Mouse (Mus musculus): ENCODE results near the gene Iqcf4. TPM values are rescaled to one million over a fixed set of nuclear protein-coding genes. Genes with fewer than 3 reads are reported as not detected.
"Not testable (repeated sequence)": the region's sequence is repeated elsewhere in the genome, so short reads cannot be mapped to it uniquely, and the experiment has no call there.

The Iqcf4 gene
- not detected for total RNA-seq (2021)

DNA sequence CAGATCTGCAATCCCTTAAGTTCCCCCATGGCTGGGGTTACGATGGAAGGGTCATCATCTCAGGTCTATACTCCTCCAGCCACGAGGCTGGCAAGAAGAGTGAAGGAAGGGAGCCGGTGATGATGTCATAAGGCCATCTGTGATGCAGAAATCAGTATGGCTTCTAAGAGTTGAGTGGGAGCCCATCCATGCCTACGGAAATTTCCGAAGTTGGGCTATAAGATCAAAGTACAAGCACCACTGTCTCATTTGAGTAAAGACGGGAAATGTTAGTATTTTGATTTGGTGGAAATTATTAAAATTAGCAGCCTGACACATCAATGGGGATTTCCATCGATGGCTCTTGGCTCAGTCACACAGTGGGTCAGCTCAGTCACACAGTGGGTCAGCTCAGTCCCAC lies at the start of gene Iqcf4:
Gene Iqcf4, minus strand, starts transcription at position 101 of the 400 bp plus-strand sequence.
- no peak for DNase-seq
- intact Hi-C loops (cut with DNase I): no loop called here

DNA sequence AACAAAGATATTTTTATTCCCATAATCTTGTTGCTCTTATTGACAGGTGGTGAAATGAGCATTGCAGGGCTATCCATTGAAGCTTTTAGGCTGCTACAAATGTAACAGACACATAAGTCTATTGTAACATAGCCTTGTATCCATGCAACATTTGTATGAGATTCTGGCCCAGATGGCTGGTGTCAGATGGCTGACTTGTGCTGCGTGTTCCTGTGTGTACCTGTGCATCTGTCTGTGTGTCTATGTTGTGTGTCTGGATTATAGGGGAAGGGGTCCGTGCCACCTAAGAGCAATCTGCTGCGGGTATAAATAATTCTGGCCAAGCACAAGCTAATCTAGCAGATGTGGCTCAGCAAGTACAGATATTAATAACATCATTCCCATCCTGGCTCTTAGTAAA lies 46.7 kb upstream of the Iqcf4 start:
- intact Hi-C loops (cut with DNase I): no loop called here

DNA sequence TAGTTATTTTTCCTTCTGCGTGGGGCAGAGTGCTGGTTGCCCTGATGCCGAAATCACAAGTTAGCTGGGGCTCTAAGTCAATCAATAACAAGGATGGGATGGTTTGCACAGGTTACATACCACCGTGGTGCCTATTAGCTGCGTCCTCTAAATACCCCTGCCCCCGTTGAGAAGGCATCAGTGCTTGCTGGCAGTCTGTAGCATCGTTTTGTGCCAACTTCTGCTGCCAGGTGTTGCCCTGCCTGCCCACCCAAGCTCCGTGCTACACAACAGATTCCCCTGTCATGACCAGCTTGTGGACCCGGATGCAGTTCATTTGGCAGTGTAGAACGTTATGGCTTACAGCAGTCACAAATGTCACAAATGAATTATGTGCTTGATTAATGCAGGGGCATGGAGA lies 45.5 kb upstream of the Iqcf4 start:
- intact Hi-C loops (cut with DNase I): no loop called here
- no peak for DNase-seq

More for the DNA sequence above, 46.7 kb upstream of the Iqcf4 start:
- DNase-seq: no peak

DNA sequence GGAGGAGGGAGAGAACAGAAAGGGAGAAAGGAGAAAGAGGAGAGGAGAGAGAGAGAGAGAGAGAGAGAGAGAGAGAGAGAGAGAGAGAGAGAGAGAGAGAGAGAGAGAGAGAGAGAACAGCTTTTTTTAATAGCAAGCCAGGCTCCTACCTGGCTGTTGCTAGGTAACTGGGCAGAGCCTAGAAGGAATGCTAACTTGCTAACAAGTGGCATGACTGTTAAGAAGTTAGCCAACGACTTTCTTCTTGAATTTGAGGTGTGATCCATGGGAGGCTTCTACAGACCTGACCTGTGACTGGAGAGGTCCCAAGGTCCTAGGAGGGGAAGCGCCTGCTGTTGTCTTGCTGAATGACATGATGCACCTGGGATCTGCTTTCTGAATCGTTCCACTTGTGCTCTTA lies 43.8 kb upstream of the Iqcf4 start:
- intact Hi-C loops (cut with DNase I): no loop called here
- no peak for DNase-seq

DNA sequence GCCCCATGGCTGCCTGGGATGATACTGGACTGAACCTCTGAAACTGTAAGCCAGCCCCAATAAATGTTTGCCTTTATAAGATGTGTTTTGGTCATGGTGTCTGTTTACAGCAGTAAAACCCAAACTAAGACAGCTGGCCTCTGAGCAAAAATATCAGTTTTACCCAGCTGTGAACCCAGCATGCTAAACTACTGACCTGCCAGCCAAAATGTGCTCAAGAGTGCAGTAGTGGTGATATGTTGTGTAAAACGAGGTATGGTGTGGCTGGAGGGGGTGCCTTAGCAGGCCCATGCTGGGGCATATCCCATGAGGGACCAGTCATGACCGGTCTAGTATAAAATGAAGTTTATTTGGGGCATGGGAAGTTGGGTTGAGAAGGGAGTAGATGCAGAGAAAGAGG lies 43.2 kb upstream of the Iqcf4 start:
- intact Hi-C loops (cut with DNase I): no loop called here
- DNase-seq: no peak

DNA sequence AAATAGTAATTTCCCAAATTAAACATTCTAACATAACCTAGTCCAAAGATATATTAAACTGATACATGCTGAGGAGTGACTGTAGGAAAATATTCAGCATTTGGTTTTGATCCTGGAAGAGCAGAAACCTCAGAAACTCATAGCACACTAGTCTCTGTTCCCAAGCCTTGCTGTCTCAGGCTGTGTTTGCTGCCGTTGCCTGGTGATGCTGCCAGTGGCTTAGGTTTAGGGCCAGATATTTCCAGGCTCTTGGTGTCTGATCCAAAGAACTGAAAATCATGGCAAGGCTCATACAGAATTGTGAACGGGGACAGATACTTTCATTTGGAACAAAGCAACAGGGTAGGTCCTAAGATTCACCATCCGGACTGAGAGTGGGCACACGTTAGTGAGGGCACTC lies 39.9 kb upstream of the Iqcf4 start:
- no peak for DNase-seq
- intact Hi-C loops (cut with DNase I): no loop called here

DNA sequence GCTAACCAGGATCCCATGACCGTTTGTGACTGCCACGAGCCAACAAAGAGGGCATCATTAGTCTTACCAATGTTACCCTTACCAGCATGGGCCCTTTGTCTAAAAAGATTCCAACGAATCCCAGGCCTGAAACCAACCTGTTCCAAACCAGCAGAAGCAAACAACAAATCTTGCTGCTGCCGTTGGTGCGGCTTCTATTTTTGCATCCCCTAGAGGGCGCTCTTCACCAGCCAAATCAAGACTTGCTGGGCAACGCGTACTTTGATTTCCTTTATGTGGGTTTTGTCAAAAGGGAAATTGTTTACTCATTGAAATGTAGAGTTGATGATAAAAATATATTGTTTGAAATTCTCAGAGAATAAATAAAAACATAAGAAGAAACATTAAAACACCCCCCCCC lies 29.8 kb upstream of the Iqcf4 start:
- peak; percentile 31 to 45 for DNase-seq
- intact Hi-C loops (cut with DNase I): loop anchor here (2.0 kb wide), 1 partner anchor 218 kb away; no protein-coding TSS in a partner anchor

DNA sequence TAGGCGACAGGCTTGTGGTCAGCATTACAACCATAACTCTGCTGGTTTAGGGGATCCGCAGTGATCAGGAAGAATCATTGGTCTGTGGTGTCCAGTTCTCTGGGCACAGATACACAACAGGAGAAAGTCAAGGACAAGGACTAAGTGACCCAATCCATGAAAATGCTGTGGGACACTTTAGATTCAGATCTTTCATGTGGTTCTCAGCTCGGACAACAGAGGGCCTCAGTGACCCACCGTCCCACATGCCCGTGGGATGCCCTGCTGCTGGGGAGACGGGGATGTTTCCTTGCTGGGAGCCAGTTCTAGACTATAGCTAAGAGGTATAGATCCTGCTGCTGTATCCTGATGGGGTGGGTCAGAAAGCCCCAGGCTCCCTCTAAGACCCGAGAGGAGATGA lies 27.7 kb upstream of the Iqcf4 start:
- intact Hi-C loops (cut with DNase I): no loop called here

DNA sequence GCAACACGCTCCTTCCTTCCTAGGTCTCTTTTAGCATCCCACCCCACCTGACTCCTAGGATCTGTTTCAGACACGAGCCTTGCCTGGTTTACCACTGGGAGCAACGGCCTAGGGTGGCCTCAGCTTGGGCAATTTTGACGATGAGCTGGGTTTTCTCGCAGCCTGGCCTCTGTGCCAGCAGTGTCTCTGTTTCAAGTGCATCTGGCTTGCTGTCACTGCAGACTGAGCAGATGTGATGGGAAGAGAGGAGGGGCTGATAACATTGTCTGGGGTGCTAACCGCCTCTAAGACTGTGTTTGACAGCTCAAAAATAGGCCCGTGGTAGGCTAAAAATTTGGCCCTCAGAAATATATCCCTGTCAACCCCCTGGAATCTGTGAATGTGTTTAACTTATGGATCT lies 25.0 kb upstream of the Iqcf4 start:
- DNase-seq: no peak
- intact Hi-C loops (cut with DNase I): no loop called here

More for the DNA sequence above, 27.7 kb upstream of the Iqcf4 start:
- DNase-seq: no peak

DNA sequence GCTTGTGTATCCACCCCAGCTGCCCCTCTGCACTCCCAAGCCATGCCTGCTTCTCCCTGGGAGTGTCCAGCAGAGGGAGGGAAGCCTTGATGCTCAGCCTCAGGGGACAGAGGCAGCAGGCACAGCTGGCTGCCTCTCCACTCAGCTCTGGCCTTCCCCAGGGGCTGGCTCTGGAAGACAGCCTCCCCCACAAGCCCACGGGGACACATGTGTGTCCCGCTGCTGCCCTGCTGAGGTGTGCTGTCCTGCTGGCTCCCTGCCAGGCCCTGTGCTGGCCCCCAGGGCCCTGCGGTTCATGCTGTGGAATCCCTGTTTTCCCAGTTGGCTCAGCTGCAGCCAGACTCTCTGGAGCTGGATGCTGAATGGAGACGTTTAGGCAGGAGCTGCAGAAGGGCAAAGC lies 24.6 kb upstream of the Iqcf4 start:
- DNase-seq; intact Hi-C loops (cut with DNase I): not testable (repeated sequence)

DNA sequence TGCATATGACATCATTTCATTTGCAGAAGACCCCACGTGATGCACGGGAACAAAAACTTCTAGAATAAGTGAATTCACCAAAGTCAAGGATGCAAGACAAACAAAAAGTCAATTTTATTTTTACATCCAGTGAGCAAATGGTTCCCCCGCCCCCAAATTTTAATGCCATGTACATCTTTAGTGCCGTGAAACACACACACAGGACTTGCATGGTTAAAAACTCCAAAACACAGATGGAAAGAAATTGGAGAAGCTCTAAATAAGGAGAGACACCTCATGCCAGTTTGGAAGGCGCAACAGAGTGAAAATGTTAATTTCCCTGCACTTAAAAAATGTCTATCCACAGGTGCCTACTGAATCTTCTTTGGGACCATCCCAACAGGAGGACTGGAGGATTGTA lies 21.4 kb upstream of the Iqcf4 start:
- DNase-seq: no peak
- intact Hi-C loops (cut with DNase I): no loop called here

DNA sequence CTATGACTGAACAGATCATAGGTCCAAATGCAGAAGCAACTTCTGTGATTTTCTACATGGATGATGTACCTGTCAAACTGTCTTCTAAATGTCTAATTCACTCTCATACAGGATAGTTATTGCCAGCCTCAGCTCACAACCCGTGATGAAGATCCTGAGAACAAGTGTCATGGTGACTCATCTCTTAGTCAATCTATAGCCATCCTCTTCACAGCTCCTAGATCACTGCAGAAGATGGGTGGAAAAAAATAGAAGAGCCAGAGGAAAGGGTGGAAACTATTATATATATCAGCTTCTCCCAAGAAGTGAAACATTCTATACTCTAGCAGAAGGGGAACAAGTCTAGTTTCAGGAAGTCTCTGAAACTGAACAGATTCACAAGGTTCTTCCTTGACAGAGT lies 11.8 kb upstream of the Iqcf4 start:
- intact Hi-C loops (cut with DNase I): no loop called here
- DNase-seq: no peak

DNA sequence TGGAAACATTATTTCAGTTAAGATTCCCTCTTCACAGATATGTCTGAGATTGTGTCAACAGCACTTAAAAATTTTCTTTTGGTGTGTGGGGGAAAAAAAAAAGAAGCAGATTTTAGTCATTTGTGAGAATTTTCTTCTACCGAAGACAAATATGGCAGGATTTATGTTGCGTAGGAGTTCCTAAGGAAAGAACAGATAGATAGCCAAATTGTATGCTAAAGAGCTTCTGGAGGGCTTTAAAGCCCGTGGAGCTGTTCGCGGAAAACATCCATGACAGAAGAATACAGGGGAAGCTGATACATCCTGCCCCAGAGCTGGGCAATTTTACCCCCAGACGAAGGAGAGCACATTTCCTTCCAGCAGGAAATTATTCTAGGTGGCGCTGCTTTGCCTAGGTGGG lies 9.2 kb upstream of the Iqcf4 start:
- intact Hi-C loops (cut with DNase I): no loop called here
- no peak for DNase-seq

DNA sequence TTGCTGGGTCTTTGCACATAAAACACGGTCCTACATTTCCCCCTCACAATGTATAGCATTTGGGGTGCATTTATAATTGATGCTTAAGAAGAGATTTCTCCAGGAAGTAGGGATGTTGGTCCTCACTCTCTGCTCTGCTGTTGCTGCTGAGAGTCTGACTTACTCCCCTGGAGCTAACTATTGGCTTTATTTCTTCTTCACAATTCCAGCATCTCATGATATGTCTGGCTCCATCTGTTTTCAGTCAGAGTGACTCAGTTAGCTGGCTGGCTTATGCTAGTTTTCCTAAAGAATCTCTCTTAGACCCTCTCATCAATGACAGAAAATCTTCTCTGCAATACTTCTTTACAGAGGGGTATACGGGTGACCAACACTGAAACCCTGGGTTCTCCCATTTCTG lies 5.3 kb upstream of the Iqcf4 start:
- no peak for DNase-seq
- intact Hi-C loops (cut with DNase I): no loop called here

DNA sequence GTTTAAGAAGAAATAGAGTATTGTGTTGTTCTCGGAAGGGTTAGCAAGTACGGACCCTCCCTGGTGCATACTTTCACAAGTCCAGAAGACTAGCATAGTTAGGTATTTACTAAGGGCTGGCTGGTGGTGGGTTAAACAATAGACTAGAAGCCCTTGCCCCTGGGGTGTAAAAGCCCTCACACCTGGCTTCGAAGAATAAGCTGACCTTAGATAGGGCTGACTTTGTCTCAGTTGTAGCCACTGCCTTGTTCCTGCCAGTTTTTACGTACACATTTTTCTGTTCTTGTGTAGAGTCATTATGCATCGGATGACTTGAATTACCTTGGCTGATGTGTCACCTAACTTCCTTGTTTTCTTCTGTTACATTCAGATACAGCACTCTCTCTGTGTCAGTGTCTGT lies 2.6 kb upstream of the Iqcf4 start:
- no peak for DNase-seq
- intact Hi-C loops (cut with DNase I): no loop called here

DNA sequence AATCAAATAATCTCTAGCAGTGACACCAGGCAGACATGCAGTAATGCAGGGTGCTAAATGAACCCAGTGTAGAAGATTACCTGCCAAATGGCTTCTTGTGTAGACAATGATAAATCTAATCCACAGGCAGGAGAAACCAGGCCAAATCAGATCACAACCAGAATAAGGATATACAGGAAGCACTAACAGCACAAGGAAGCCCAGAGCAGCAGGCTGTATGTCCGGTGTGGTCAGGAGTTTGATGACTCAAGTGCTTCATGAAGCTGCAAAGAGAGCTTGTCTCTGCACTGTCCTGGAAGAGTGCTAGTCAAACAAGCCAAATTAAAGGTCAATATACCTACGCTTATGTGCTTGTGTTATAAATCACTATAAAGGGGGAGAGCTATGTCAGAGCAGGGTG lies 1.4 kb upstream of the Iqcf4 start:
- no peak for DNase-seq
- intact Hi-C loops (cut with DNase I): no loop called here

DNA sequence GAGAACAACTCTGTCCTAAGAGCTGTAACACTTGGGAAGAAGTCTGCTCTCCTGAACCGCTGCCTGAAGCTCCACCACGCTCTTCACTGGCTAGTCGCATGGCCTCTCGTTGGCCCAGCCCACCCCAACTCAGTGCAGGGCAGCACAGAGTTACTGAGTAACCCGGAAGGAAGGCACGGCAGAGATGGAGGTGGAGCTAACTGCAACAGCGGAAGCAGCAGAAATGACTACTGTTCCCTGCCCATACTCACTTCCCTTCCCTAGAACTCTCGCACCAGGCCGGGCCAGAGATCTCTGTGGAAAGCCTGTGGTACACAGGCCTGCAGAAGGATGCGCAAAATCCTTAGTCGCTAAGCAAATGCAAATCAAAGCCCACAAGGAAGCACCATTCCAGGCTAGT lies 4.4 kb downstream of the Iqcf4 start:
- intact Hi-C loops (cut with DNase I): no loop called here
- DNase-seq: peak in 1 of 2 experiments; percentile 6

DNA sequence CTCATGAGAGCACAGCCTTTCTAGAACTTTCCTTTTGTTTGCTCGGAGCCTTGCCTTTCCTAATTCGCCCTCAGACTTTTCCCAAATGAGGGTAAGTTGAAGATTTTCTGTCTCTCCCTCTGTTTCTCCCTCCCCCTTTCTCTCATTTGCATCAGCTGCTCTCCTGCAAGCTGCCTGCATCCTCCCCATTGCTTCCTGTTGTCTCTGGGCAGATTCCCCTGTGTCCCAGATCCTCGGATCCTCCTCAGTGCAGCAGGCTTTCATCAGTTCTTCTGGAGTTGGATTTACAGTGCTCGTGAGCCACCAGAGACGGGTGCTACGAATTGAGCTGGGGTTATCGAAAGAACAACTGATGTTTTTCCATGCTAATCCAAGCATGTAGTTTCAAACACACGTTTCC lies 6.8 kb downstream of the Iqcf4 start:
- DNase-seq: no peak
- intact Hi-C loops (cut with DNase I): no loop called here

DNA sequence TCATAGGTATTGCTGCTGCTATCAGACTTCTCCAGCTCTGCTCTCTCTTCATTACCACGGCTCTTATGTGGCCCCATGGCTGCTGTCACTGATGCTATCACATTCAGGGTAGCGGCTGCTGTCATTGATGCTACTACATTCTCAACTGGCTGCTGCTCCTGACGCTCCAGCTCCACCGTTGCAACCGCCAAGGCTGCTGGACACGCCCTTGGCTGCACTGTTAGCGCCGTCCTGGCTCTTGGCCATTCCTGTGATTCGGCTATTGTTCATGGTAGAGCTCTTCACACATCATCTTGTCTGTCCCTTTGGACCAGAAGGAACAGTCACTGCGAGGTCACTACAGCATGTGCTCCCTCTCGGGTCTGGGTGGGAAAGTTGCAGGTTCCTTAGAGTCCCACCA lies 8.5 kb downstream of the Iqcf4 start:
- intact Hi-C loops (cut with DNase I): no loop called here
- DNase-seq: no peak

DNA sequence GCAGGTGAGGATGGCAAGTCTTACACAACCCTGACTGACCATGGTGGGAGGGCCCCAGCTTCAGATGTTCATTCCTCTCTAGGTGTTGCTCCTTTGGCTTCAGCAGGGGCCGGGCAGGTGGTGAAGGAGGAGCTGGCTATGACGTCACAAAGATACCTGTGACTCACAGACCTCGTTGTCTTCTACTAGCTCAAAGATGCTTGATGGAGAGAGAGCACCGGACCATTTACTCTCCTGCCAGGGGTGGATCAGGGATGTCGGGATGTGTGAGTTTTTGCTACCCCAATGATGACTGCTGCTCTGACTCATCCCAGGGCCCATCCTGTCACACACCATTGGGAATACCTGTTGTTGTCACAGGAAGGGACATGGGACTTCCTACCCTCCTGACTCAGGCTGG lies 9.3 kb downstream of the Iqcf4 start, which contains the start of gene Iqcf3:
Gene Iqcf3, minus strand, starts transcription at position 101 of the 400 bp plus-strand sequence.
- no peak for DNase-seq
- intact Hi-C loops (cut with DNase I): no loop called here

DNA sequence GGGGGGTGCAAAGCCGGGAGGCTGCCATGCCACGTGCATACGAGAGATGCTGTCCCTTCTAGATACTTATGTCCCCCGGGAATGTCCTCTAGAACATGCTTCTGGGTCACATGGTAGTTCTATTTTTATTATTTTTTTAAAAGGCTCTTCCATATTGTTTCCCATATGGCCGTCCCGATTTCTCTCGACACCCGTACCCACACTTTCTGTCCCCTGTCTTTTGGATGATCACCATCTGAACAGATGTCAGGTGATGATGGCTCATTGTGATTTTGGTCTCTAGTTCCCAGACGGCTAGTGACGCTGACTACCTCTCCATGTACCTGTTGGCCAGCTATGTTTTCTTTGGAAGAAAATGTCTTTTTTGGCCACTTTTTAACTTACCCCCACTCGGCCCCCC lies 35.8 kb downstream of the Iqcf4 start:
- intact Hi-C loops (cut with DNase I): no loop called here
- no peak for DNase-seq

DNA sequence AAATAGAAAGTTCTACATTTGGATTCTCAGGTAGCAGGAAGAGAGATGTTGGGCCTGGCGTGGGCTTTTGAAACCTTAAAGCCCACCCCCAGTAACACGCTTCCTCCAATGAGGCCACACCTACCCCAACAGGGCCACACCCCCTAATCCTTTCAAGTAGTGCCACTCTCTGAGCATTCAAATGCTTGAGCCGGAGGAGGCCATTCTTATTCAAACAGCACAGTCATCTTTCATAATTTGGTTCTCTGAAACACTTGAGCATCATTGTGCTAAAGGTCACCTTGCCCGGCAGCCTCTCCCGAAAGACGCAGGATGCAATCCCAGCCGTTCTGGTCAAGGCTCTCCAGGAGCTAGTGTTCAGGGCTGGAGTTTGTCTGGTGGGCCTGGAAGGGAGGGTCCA lies 36.5 kb downstream of the Iqcf4 start:
- intact Hi-C loops (cut with DNase I): no loop called here
- DNase-seq: no peak

DNA sequence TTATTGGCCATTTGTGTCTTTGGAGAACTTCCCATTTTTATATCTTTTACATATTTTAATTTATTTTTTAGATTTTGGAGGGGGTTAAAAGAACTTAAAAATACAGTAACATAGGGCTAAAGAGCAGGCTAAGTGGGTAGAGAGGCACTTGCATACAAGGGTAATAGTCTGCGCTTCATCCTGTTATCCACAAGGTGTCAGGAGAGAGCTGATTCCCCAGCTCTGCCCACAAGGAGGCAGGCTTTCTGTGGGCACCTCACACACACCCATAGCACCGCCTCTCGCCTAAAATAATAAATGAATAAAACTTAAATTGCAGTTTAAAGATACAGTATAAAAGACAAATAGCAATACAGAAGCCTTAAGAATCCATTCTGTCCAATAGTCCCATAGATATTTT lies 39.0 kb downstream of the Iqcf4 start:
- intact Hi-C loops (cut with DNase I): no loop called here
- no peak for DNase-seq

DNA sequence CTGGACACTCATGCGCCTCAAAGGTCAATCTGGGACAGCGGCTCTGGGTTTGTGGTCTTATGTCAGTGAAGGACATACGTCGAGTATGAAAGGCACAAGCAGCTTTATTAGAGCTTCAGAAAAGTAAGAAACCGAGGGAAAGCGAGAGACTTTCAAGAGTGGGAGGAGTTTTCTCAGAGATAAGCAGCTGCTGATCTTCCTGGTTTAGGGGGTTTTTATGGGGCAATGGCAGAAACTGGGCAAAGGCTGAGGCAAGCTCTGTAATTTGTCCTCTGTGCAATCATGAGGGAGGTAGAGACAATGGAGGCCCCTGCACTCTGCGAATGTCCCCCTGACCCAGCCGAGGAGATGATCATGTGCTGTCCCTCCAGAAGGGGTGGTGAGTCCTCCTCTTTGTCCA lies 50.9 kb downstream of the Iqcf4 start:
- intact Hi-C loops (cut with DNase I): loop anchor here (5.0 kb wide), 1 partner anchor 838 kb away; no protein-coding TSS in a partner anchor
- DNase-seq: no peak
